Mouse (Mus musculus) liver, adult 10 weeks (tissue): Measurements from ENCODE around the gene Mapk12. TPM values are rescaled to one million over a fixed set of nuclear protein-coding genes. Genes with fewer than 3 reads are reported as not detected.

Source experiments
- polyA plus RNA-seq: library from polyadenylated mRNA; stranded (reverse); fragments of 350-450 nt; fragmentation: Illumina TruSeq; extraction: RNeasy Lipid Tissue Mini Kit (QIAGEN cat#74804); gene quantifications from one replicate; pipeline ENCODE4 v1.2.3, GENCODE M21; 2014; ENCODE audit warnings: low read depth, low replicate concordance

Mapk12 gene
- polyA plus RNA-seq: 1.1 TPM

GRCm38 (mm10) chr15:89140659-89141252 is at the start of gene Mapk12:
Gene Mapk12 (minus strand): TSS chr15:89140703.

GRCm38 (mm10) chr15:89180571-89181229 is 40.2 kb upstream of the Mapk12 start, which contains the start of gene Plxnb2:
Gene Plxnb2 (minus strand): TSS chr15:89180788.

GRCm38 (mm10) chr15:89149271-89150040 is 9.0 kb upstream of the Mapk12 start, which contains the start of gene Mapk11:
Gene Mapk11 (minus strand): TSS chr15:89149628.

GRCm38 (mm10) chr15:89128382-89129350 is 11.8 kb downstream of the Mapk12 start, which contains the start of gene Hdac10:
Gene Hdac10 (minus strand): TSS chr15:89128700.

GRCm38 (mm10) chr15:89122649-89123366 is 17.7 kb downstream of the Mapk12 start, which contains the start of gene Tubgcp6:
Gene Tubgcp6 (minus strand): TSS chr15:89123112.

GRCm38 (mm10) chr15:89088607-89089247 is 51.8 kb downstream of the Mapk12 start, which contains the start of gene Selenoo:
Gene Selenoo (plus strand): TSS chr15:89089084.

Other genes starting within 250 kb of the Mapk12 start
- not detected for gene Ttll8, start 186.3 kb downstream of the Mapk12 start, polyA plus RNA-seq
- not detected for gene Mlc1, start 161.7 kb downstream of the Mapk12 start, polyA plus RNA-seq
- gene Mov10l1, start 157.8 kb downstream of the Mapk12 start, polyA plus RNA-seq: not detected
- not detected for gene Panx2, start 81.0 kb downstream of the Mapk12 start, polyA plus RNA-seq
- gene Trabd, start 65.6 kb downstream of the Mapk12 start, polyA plus RNA-seq: 6.0 TPM
- gene Selenoo, start 51.6 kb downstream of the Mapk12 start, polyA plus RNA-seq: 13.7 TPM
- gene Tubgcp6, start 17.6 kb downstream of the Mapk12 start, polyA plus RNA-seq: 1.2 TPM
- 0.79 TPM for gene Hdac10, start 12.0 kb downstream of the Mapk12 start, polyA plus RNA-seq
- 0.16 TPM for gene Mapk11, start 8.9 kb upstream of the Mapk12 start, polyA plus RNA-seq
- 6.3 TPM for gene Plxnb2, start 40.1 kb upstream of the Mapk12 start, polyA plus RNA-seq
- gene Dennd6b, start 55.8 kb upstream of the Mapk12 start, polyA plus RNA-seq: 0.56 TPM
- gene Ppp6r2, start 70.8 kb upstream of the Mapk12 start, polyA plus RNA-seq: 9.0 TPM
- 2.2 TPM for gene Sbf1, start 174.6 kb upstream of the Mapk12 start, polyA plus RNA-seq
- not detected for gene Adm2, start 182.0 kb upstream of the Mapk12 start, polyA plus RNA-seq
- not detected for gene Miox, start 193.7 kb upstream of the Mapk12 start, polyA plus RNA-seq
- 0.72 TPM for gene Lmf2, start 215.0 kb upstream of the Mapk12 start, polyA plus RNA-seq
- gene Ncaph2, start 215.0 kb upstream of the Mapk12 start, polyA plus RNA-seq: 9.0 TPM
- 5.9 TPM for gene Sco2, start 233.1 kb upstream of the Mapk12 start, polyA plus RNA-seq
- gene Tymp, start 236.3 kb upstream of the Mapk12 start, polyA plus RNA-seq: 2.1 TPM
- not detected for gene Odf3b, start 238.6 kb upstream of the Mapk12 start, polyA plus RNA-seq
- gene Klhdc7b, start 244.2 kb upstream of the Mapk12 start, polyA plus RNA-seq: not detected